Mouse (Mus musculus) ES-CJ7 (cell line): ENCODE data around the gene Ybx2.

Experiments used
- DNase-seq: peaks from one replicate; pipeline ENCODE4 v3.0.0; 2011; ENCODE audit warnings: low read depth, low spot score

Gene Ybx2

DNA sequence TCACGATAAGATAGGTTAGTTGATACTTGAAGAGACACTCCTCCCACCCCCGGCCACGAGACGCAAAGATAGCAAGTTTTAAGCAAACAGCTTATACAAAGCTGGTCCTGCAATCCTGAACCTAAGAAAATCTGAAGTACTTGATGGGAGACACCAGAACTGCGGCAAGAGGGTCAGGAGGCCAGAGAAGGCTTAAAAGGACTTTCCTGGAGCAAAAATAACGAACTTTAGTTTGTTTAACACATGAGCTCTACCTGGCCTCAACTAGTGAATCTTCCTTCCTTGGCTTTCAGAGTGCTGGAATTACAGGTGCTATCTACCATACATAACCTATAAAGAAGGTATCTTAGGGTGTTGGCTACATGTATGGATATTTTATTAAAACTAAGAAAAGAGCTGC, 915 bp upstream of the Ybx2 start:
- DNase-seq: no peak

DNA sequence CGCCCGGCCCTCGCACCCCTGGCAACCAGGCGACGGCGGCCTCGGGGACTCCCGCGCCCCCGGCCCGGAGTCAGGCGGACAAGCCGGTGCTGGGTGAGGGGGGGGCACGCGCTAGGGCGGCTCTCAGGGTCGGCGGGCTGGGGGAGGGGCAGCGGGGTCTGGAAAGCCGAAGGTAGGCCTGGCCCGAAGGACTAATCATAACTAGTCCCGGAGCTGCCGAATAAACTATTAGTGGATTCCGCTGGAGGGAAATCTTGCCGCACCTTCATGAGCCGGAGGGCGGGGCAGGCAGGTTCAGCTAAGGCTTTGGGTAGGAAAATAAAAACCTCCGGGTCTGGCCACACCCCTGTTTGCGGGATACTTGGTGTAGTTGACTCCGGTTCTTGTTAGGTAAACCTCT, 560 bp downstream of the Ybx2 start:
- DNase-seq: no peak

DNA sequence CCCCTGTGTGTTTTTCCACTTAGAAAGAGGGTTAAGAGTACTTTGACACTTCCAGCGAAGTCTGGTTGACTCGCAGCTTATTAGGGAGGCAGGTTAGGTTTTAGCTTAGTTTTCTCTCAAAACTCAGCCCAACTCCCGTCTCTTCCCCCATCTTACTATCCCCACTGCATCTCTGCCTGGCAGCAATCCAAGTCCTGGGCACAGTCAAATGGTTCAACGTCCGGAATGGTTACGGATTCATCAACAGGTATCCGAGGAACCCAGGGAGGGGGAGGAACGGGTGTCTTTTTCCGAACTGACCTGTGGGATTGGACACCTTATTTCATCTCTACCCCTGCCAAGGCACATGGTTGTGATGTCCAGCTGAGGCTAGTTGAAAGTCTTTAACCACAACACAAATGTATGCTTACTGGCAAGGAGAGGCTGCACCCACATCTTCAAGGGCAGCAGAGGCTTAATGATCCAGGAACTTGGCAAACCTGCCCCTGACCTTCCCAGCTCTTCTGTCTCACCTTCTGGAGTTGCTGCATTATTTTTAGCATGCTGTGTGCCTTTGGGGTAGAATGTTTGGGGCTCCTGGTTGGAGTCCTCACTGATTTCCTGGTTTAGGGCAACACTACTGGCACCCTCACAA, 1.2 kb downstream of the Ybx2 start:
- no peak for DNase-seq

DNA sequence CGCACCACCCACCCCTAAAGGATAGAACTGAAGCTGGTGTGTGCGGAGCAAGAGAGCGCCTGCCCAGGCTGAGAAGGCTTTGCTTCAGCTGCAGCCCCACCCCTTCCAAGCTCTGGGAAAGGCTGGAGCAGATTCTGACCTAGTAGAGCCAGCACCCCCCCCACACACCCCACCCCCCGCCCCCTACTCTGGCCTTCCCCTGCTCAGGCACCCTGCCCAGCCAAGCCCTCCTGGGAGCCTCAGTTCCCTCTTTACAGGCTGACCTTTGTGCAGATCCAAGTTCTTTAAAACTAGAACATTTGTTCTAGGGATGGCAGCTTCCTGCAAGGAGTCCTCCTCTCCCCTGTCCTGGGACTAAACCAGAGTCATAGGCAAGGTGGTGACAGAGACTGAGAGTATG, 1.8 kb downstream of the Ybx2 start:
- no peak for DNase-seq

DNA sequence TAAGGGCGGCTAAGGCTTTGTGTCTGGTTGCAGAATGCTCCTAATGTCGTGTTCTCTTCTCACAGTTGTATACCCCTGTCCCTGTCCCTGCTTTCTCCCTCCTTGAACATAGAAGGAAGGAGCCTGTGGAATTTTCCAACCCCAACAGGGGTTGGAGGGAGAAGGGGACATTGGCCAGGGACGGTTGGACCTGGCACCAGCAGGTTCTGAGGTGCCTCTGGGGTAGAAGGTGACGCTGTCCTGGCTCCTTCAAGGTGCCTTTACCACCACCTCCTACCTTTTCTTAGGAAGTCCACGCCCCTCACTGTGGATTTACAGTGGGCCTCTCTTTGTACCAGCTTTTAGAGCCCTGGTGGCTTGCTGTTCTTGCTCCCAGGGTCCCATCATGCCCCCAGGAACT, 2.2 kb downstream of the Ybx2 start:
- no peak for DNase-seq

DNA sequence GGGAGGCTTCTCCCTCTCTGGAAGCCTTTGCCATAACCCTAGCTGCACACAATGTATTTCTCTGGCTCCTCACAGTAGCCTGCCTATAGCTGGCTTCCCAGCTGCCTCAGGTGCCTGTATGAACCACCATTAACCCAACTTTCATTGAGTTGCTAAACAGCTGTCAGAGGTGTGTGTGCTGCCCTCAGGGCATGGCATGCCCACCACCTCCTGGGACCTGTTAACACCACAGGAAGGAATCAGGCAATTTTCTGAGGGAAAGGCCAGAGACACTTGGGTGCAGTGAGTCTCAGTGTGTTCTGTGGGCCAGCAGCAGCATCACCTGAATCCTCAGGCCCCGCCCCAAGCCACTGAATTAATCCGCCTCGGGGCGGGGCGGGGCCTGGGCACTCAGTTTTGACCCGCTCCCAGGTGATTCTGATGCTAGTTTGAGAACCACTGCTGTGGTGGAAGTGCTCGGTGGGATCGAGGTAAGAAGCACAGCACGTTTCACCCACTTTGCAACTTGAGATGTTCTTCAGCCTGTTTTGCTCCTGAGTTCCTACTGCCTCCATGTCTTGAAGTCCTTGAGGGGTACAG, 2.9 kb downstream of the Ybx2 start:
- DNase-seq: peak; percentile 32

DNA sequence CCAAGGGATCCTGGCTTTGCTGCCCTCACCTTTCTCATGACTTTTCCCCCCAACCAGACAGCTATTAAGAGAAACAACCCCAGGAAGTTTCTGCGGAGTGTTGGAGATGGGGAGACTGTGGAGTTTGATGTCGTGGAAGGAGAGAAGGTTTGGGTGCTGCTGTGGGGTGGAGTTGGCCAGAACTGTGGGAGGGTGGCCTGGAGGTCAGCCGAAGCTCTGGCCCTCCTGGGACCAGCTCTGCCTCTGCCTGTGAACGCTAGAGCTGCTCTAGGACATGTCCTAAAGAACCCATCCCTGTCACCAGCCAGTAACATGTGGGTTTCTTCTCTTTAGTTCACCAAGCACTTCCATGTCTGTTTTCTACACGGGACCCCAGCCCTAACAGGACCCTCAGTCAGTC, 3.6 kb downstream of the Ybx2 start:
- DNase-seq: no peak

DNA sequence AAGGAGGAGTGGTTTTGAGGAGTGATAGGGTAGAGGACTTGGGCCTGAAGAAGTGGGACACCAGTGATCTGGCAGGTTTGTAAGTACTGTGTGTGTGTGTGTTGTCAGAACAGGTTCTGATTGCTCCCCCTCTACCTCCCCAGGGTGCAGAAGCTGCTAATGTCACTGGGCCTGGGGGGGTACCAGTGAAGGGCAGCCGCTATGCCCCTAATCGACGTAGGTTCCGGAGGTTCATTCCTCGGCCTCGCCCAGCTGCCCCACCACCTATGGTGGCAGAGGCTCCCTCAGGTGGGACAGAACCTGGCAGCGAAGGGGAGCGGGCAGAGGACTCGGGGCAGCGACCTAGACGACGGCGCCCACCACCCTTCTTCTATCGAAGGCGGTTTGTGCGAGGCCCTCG, 4.1 kb downstream of the Ybx2 start:
- no peak for DNase-seq

DNA sequence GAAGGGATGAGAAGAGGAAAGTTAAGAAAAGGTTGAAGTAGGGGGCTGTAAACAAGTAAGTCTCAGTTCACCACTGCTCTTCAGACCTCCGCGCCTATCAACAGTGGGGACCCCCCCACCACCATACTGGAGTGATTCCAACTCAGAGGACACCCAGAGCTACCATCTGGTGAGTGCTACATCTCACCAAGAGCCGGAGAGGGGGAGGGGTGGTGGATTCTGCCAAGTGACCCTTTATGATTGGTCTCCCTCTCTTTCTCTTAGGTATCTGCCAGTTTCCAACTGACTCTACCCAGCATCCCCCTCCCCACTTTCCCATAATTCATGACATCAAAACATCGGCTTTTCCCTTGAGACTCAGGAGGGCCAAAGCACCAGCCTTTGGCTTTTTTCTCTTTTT, 5.4 kb downstream of the Ybx2 start:
- no peak for DNase-seq

DNA sequence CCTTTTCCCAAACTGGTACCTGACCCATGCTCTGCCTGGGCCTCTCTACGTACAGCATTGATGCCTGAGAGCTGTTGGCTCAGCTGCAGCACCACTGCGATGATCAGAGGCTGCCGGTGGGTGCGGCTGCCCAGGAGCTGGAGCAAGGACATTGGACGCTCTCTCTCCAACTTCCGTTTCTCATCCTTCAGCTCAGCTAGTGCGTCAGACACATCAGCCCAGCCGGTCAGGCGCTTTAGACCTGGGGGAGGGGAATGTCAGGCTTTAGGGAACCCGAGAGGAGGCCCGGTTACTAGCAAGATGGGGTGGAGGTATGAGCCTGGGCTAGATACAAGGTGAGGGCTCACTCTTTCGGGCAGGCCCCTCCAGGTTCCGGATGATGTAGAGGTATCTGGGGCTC, 9.6 kb downstream of the Ybx2 start:
- DNase-seq: no peak

DNA sequence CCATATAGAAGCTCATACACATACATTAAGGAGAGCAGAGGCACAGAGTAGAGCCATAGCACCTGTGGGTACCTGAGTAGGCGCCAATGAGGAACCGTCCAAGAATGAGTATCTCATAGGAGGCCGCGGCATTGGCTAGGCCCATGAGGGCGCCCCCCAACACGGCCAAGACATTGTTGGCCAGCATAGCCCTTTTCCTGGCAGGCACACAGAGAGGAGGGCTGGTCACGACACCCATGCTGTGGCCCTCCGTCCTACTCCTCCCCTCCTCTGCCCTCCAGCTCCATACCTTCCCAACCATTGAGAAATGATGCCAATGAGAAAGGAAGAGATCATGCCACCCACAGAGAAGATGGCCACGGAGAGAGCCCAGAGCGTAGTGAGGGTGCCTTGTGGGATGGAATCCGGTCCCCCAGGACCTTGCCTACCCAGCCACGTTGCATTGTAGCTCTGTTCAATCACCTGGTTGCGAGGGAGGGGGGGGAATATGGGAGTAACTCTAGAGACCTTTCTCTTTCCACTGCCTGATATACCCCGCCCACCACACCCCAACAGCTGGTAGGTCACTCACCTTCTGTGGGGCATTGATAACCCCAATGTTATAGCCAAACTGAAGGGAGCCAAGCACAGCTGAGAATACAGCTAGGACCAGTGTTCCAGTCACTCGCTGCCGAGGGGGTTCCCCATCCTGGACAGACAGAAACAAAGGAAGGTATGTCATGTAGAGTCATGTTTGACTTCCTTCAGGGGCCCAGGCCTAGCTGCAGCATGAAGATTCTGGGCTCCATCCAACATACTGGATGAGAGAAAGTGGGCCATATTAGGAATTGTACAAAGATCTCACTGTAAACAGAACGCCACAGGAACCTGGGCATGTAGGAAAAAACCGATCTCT, 10.6 kb downstream of the Ybx2 start:
- no peak for DNase-seq

DNA sequence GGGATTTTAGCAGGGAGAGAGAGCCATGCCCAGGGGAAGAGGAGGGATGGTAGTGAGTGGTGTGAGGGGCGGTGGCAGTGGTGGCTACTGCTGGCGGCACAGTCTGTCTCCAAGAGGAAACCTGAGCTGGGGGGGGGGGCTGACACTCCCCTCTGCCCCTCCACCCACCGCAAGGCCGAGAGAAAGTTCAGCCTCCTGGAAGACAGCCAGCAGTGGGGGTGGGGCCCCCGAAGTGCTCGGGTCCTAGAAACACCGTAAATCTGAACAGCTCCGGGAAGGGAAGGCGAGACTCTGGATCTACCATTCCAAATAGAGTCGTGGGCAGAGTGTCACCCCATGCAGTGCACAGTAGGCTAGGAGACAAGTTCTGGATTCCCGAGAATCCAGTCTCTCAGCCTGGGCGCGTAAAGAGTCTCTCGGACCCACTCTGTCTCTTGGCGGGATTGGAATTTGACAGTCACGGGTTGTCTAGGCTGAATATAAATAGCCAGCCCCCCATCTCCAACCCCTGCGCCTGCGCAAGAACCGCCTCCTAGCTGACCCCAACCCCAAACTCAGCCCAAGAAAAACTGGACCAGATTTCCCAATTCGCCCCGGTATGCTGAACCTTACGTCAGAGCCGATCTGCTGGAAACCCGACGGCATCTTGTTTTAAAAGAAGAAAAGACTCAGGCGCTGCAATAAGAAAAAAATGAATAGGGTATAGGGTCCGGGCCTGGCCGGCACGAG, 11.9 kb downstream of the Ybx2 start:
- DNase-seq: no peak

DNA sequence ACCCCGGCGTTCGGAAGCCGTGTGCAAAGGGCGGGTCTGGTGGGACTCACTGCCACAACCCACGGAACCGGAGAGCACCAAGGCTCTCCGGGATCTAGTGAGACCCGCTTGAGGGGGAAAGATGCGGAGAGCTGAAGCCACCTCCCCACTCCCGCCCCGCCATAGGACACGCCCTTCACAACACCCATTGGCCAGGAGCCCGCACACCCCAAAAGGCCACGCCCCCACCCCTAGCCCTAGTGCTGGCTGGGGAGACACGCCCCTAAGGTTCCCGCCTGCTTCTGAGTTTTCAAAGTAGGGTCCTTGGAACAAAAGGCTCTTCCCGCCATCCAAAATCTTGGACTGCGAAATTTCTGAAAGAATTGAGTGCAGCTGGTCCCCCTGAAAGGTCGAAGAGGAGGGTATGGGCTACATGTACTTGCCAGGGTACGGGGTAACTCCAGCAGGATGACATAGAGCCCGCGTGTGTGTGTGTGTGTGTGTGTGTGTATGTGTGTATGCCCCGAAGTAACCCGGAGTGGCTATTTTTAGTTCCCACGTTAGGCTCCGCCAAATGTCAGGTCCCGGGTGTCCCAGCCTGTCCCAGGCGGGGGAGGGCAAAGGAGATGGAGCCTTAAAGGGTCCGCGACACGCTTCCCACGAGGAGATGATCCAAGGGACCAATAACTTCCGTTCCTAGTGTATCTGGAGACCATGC, 12.6 kb downstream of the Ybx2 start, which contains the start of gene Slc2a4:
TSS of gene Slc2a4 (minus strand) at position 123 of the 697 bp plus-strand sequence.
- peak; percentile 95 for DNase-seq

DNA sequence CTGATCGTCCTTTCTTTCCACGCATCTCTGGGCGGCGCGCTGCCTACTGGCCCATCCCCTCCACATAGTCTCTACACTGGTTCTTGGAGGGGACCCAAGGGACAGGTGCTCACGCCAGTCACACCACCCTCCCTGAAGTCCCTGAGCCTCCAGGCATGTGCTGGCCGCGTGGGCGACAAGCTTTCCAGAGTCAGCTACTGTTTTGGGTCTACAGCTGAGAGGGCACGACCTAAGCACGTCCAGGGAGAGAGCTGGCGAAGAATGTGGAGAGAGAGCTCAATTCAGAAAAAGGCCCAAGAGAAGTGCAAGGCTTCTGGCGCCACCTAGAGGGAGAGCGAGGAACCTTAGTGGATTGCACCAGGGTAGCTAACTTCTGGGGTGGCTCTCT, 13.2 kb downstream of the Ybx2 start:
- peak; percentile 89 for DNase-seq

DNA sequence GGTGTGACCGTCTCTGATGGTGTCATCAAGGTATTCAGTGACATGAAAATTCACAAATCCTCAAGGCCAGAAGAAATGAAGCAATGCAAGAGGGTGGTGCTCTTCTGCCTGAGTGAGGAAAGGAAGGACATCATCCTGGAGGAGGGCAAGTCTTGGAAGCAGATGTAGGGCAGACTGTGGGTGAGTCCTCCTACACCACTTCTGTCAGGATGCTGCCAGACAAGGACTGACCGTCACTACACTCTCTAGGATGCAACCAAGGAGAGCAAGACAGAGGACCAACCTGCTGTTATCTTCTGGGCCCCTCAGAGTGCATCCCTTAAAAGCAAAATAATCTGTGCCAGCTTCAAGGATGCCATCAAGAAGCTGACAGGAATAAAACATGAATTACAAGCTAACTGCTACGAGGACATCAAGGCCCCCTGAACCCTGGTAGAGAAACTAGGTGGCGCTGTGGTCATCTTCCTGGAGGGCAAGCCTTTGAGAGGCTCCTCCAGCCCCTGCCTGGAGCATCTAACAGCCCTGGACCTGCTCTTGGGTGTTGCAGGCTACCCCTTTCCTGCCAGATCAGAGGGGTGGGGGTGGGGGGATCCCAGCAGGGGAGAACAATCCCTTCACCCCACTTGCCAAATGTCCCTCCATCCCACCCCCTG, 15.3 kb downstream of the Ybx2 start:
- DNase-seq: peak; percentile 62

DNA sequence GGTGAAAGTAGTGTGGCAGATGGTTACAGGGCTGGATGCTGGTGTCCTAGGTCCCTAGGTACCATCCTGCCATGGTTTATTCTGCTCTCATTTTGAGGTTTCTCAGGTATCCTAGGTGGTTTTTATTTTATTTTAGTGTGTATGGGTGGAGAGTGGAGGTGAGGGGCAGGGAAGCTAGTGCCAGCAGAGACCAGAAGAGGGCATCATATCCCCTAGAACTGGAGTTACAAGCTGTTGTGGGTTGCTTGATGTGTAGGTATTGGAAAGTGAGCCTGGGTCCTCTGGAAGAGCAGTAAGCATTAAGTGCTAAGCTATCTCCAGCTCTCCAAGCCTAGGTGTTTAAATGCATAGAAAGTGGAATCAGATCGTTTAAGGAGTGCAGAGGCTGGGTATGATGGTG, 16.7 kb downstream of the Ybx2 start:
- no peak for DNase-seq

DNA sequence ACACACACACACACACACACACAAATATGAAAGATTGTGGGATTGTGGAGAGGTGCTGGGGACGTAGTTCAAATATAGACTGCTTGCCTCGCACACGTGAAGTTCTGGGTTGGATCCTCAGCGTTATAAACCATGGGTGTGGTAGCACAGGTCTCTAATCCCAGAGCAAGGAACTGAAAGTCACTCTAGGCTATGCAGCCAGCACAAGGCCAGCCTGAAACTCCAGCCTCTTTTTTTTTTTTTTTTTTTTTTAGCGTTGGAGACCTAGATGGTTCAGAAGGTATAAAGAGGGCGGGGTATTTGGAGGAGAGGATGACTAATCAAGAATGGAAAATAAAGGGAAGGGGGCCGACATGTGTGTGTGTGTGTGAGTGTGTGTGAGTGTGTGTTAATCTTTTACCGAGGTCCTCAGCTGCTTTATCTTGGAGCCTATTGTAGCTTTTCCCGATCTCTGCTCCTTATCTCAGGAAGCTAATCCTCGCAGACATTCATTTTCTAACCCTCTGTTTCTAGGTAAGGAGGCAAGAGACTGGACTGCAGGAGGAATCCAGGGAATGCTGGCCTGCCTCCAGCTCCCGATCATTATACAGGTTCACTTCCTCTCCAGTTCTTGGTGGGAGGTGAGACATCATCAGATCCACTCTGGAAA, 17.8 kb downstream of the Ybx2 start:
- DNase-seq: no peak

DNA sequence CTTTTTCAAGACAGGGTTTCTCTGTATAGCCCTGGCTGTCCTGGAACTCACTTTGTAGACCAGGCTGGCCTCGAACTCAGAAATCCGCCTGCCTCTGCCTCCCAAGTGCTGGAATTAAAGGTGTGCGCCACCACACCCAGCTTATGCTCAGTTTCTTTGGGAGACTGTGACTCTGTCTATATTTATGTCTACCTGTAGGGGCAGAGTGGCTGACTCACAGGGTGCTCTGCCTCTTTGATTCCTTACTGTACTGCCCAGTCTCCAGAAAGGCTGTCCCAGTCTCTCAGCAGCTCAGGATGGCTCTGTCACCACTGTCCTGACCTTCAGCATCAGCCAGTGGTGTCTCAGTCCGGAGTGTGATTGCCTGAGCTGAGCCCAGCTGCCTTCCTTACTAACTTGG, 20.0 kb downstream of the Ybx2 start:
- peak; percentile 59 for DNase-seq

DNA sequence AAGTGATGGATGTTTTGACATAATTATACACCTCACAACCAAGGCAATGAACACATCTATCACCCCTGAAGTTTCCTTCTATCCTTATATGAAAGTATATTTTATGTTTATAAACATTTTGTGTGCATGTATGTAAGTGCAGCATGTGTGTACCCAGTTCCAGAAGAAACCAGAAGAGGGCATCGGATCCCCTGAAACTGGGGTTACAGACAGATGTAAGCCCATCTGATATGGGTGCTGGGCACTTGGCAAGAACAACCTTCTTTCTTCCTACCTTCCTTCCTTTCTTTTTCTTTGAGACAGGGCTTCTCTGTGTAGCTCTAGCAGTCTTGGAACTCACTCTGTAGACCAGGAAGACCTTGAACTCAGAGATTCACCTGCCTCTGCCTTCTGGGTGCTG, 20.6 kb downstream of the Ybx2 start:
- DNase-seq: no peak

DNA sequence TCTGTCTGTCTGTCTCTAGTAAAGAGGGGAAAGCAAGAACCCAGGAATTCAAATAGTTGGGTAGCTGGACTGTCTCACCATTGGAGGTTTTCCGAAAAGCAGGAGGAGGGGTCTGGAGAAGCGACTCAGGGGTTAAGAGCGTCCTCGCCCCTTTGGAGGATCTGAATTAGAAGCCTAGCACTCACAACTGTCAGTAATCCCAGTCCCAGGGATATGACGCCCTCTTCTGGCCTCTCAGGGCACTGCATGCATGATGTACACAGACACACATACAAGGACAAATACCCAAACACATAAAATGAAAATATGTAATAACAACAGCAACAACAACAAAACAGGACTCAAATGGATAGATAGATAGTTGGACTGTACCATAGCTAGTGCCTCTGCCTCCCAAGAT, 25.0 kb downstream of the Ybx2 start:
- DNase-seq: peak; percentile 85

DNA sequence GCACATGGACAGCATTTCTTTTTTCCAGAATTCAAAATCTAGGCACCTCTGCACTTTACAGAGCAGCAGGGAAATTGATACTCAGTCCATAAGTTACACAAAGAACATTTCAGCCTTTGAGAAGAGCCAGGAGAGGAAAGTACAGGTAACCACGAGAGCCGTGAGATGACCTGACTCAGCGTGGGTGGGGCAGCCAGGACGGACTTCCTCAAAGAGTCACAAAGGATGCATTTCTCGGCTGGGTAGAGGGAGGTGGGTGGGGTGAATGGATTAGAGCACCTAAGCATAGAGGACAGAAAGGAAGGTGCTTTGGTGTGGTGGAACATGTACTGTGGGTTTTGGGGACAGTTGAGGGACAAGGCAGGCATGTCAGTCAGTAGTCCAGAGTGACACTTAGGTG, 26.2 kb downstream of the Ybx2 start:
- DNase-seq: no peak
